Mouse (Mus musculus): ENCODE data around the gene Icam4.
A peak's percentile ranks its signal among the peaks of the same experiment; 100 is the strongest.
"Not testable (repeated sequence)": the region's sequence is repeated elsewhere in the genome, so short reads cannot be mapped to it uniquely, and the experiment has no call there.

The Icam4 gene

GRCm38 (mm10) chr9:21029291-21030054, at the start of gene Icam4:
Icam4 (plus strand) TSS chr9:21029373.
- DNase-seq (ENCODE audit: extremely low read depth, insufficient read length, low spot score): peak; percentile 40

- DNase-seq (ENCODE audit: extremely low read depth, insufficient read length, low spot score): no peak
These were observed 49.4 kb upstream of the Icam4 start for GRCm38 (mm10) chr9:20979769-20980168.

- no peak for DNase-seq (ENCODE audit: extremely low read depth, insufficient read length, low spot score)
These were observed 47.0 kb upstream of the Icam4 start for GRCm38 (mm10) chr9:20982171-20982570.

- no peak for DNase-seq (ENCODE audit: extremely low read depth, insufficient read length, low spot score)
These were observed 46.0 kb upstream of the Icam4 start for GRCm38 (mm10) chr9:20983169-20983568.

- DNase-seq (ENCODE audit: extremely low read depth, insufficient read length, low spot score): no peak
These were observed 42.1 kb upstream of the Icam4 start for GRCm38 (mm10) chr9:20986952-20987686.

- no peak for DNase-seq (ENCODE audit: extremely low read depth, insufficient read length, low spot score)
These were observed 41.2 kb upstream of the Icam4 start for GRCm38 (mm10) chr9:20987953-20988352.

GRCm38 (mm10) chr9:20990861-20991260, 38.3 kb upstream of the Icam4 start:
- DNase-seq (ENCODE audit: extremely low read depth, insufficient read length, low spot score): no peak

- no peak for DNase-seq (ENCODE audit: extremely low read depth, insufficient read length, low spot score)
These were observed 37.6 kb upstream of the Icam4 start for GRCm38 (mm10) chr9:20991587-20991986.

- DNase-seq (ENCODE audit: extremely low read depth, insufficient read length, low spot score): no peak
These were observed 35.8 kb upstream of the Icam4 start for GRCm38 (mm10) chr9:20993165-20993898.

GRCm38 (mm10) chr9:20995069-20995468, 34.1 kb upstream of the Icam4 start:
- no peak for DNase-seq (ENCODE audit: extremely low read depth, insufficient read length, low spot score)

- no peak for DNase-seq (ENCODE audit: extremely low read depth, insufficient read length, low spot score)
These were observed 32.1 kb upstream of the Icam4 start for GRCm38 (mm10) chr9:20997065-20997464.

- DNase-seq (ENCODE audit: extremely low read depth, insufficient read length, low spot score): not testable (repeated sequence)
These were observed 30.8 kb upstream of the Icam4 start for GRCm38 (mm10) chr9:20998337-20998736.

- no peak for DNase-seq (ENCODE audit: extremely low read depth, insufficient read length, low spot score)
These were observed 28.4 kb upstream of the Icam4 start for GRCm38 (mm10) chr9:21000811-21001210.

- no peak for DNase-seq (ENCODE audit: extremely low read depth, insufficient read length, low spot score)
These were observed 27.4 kb upstream of the Icam4 start for GRCm38 (mm10) chr9:21001651-21002200.

- no peak for DNase-seq (ENCODE audit: extremely low read depth, insufficient read length, low spot score)
These were observed 26.9 kb upstream of the Icam4 start for GRCm38 (mm10) chr9:21002270-21002626.

GRCm38 (mm10) chr9:21002627-21003551, 26.3 kb upstream of the Icam4 start, which contains the start of gene Mrpl4:
Mrpl4 (plus strand) TSS chr9:21002738.
- peak; percentile 89 for DNase-seq (ENCODE audit: extremely low read depth, insufficient read length, low spot score)

GRCm38 (mm10) chr9:21007313-21007952, 21.7 kb upstream of the Icam4 start:
- no peak for DNase-seq (ENCODE audit: extremely low read depth, insufficient read length, low spot score)

GRCm38 (mm10) chr9:21008007-21008406, 21.2 kb upstream of the Icam4 start:
- DNase-seq (ENCODE audit: extremely low read depth, insufficient read length, low spot score): no peak

- DNase-seq (ENCODE audit: extremely low read depth, insufficient read length, low spot score): no peak
These were observed 18.8 kb upstream of the Icam4 start for GRCm38 (mm10) chr9:21010362-21010761.

All from 3134 (cell line).